In the genomic region with DNA sequence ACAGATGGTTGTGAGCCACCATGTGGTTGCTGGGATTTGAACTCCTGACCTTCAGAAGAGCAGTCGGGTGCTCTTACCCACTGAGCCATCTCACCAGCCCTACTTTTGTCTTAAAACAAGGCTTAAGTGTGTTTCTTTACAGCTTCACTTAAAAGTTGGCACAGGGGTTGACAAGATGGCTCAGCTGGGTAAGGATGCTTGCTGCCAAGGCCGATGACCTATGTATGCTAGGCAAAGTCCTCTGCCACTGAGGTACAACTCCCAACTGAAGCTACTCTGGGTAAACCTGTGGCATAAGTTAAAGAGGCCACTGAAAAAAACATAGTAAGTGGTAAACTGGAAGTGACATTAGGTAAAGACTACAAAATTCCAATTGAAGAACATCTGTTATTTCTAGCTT, we compare ENCODE assay signal across 30 mouse cellular contexts. TPM values are rescaled to one million over a fixed set of nuclear protein-coding genes. Genes with fewer than 3 reads are reported as not detected.
DNase-seq lines count a peak whose midpoint lies in the region; ATAC-seq and TF ChIP-seq lines count a peak whose summit lies in the region.
"Had no signal": no experiment of that assay in that cellular context is flagged by ENCODE, and none has a peak within 500 bp of the region (broad histone marks: within the 10 kb centered on the region; RNA-seq: fewer than 3 reads in every experiment).

No protein-coding gene starts in this region.

- DNase-seq in kidney, adult 11 months, result peak; percentile 54
- no peak for DNase-seq in kidney, postnatal 4 days
- DNase-seq in kidney, adult 9 months, result peak; percentile 58
- DNase-seq in kidney, postnatal 10 days, result no peak
- peak; percentile 89 for DNase-seq in liver, adult 2 months (ENCODE audit: extremely low read depth, low read depth, low spot score)
- no peak for DNase-seq in liver
- no peak for DNase-seq in liver, postnatal 0 days
- DNase-seq: adrenal gland, postnatal 10 days; cerebellum, adult 11 months; cerebellum, adult 2 months; cerebellum, adult 9-11 months; cerebellum, postnatal 25 days; forebrain, postnatal 0 days; gastrocnemius, postnatal 10 days; gastrocnemius, postnatal 36 days; heart, adult 2 months; heart, postnatal 14 days; heart, postnatal 4 days had no signal

- H3K4me2 ChIP-seq in liver, postnatal 0 days (ENCODE audit: low read depth, low read length), result no peak overlapping the region
- H3K4me2 ChIP-seq: embryonic facial prominence, embryonic 12.5 days; embryonic facial prominence, embryonic 15.5 days; heart, embryonic 13.5 days; hindbrain, embryonic 14.5 days had no signal

- WGBS in liver, adult 2 months, result 41% methylated on average over 2 of the region's 2 CpGs
- 73% methylated on average over 2 of the region's 2 CpGs for WGBS in liver, postnatal 0 days (ENCODE audit: insufficient replicate concordance)

- no peak overlapping the region for H3K4me3 ChIP-seq in liver, adult 2 months (ENCODE audit: insufficient read depth, low read depth, low read length)
- H3K4me3 ChIP-seq in liver, postnatal 0 days (ENCODE audit: low read depth, low read length), result no peak overlapping the region
- H3K4me3 ChIP-seq: embryonic facial prominence, embryonic 12.5 days; embryonic facial prominence, embryonic 15.5 days; heart, adult 2 months; heart, embryonic 10.5 days; heart, embryonic 13.5 days had no signal

- H3K4me1 ChIP-seq in liver, adult 2 months (ENCODE audit: control insufficient read depth, insufficient read depth, low read length), result peaks cover 33% of the 10 kb centered on the region
- H3K4me1 ChIP-seq in liver, postnatal 0 days (ENCODE audit: insufficient read depth), result peaks cover 13% of the 10 kb centered on the region; the same call in 1 of the 2 replicates
- H3K4me1 ChIP-seq: embryonic facial prominence, embryonic 12.5 days; heart, embryonic 10.5 days had no signal

- no peak for TF ChIP-seq POLR2A in liver, adult 2 months (IDR thresholded peaks at IDR 0.05; ENCODE audit: extremely low read depth, insufficient read depth, low read length)

- peaks cover 42% of the 10 kb centered on the region; the same call in 1 of the 2 replicates for H3K79me2 ChIP-seq in liver, adult 2 months (ENCODE audit: control insufficient read depth, insufficient read depth, low read length)

- no peaks in the 10 kb centered on the region for H3K27me3 ChIP-seq in liver, adult 2 months (ENCODE audit: control insufficient read depth, insufficient read depth, low read length)
- no peaks in the 10 kb centered on the region for H3K27me3 ChIP-seq in liver, postnatal 0 days (ENCODE audit: insufficient read depth, low read length)
- H3K27me3 ChIP-seq: CH12.LX; embryonic facial prominence, embryonic 12.5 days; embryonic facial prominence, embryonic 15.5 days; heart, embryonic 13.5 days; Patski had no signal

- H3K27ac ChIP-seq in liver, adult 2 months (replicated peaks; ENCODE audit: insufficient read depth, low read depth, low read length), result peak overlapping the region; percentile 60
- H3K27ac ChIP-seq in liver, postnatal 0 days (ENCODE audit: low read depth), result peak overlapping the region; percentile 26; the same call in 1 of the 2 replicates
- H3K27ac ChIP-seq: embryonic facial prominence, embryonic 12.5 days; embryonic facial prominence, embryonic 15.5 days; heart, adult 2 months; heart, embryonic 10.5 days; heart, embryonic 13.5 days; hindbrain, embryonic 14.5 days had no signal

- no peaks in the 10 kb centered on the region; the same call in 1 of the 2 replicates for H3K36me3 ChIP-seq in liver, adult 2 months (ENCODE audit: control insufficient read depth, insufficient read depth, low read length)
- peaks cover 28% of the 10 kb centered on the region for H3K36me3 ChIP-seq in liver, postnatal 0 days (replicated peaks; ENCODE audit: insufficient read depth, low read length)

- TF ChIP-seq CTCF in liver, adult 2 months (IDR thresholded peaks at IDR 0.05; ENCODE audit: low read depth, low read length), result no peak
- TF ChIP-seq CTCF in liver, postnatal 0 days (IDR thresholded peaks at IDR 0.05; ENCODE audit: low read depth), result no peak

- no peaks in the 10 kb centered on the region for H3K9me3 ChIP-seq in liver, postnatal 0 days (ENCODE audit: low read length)
- H3K9me3 ChIP-seq: embryonic facial prominence, embryonic 12.5 days; embryonic facial prominence, embryonic 15.5 days; G1E; heart, embryonic 10.5 days; heart, embryonic 13.5 days had no signal

- no peak for TF ChIP-seq EP300 in liver, postnatal 0 days (IDR thresholded peaks at IDR 0.05; ENCODE audit: low read depth)

- no peak for ATAC-seq in liver, postnatal 0 days
- ATAC-seq: forebrain, embryonic 14.5 days; forebrain, postnatal 0 days; Patski had no signal

- H3K9ac ChIP-seq in liver, adult 2 months (ENCODE audit: low read depth, low read length), result no peak overlapping the region
- no peak overlapping the region for H3K9ac ChIP-seq in liver, postnatal 0 days (replicated peaks)
- H3K9ac ChIP-seq: embryonic facial prominence, embryonic 12.5 days; embryonic facial prominence, embryonic 15.5 days; forebrain, postnatal 0 days; heart, embryonic 13.5 days; hindbrain, embryonic 14.5 days had no signal

RNA-seq across cellular contexts. Expression of gene Ube2r2, which starts 7.1 kb away (rescaled TPM):
- total RNA-seq in liver, adult 2 months (2014; rRNA removed), result 30.4 and 31.1 TPM in 2 replicates
- polyA plus RNA-seq in liver, adult 2 months (2012; rRNA removed), result 40.4 and 50.7 TPM in 2 replicates
- 39.4 and 43.9 TPM in 2 replicates for polyA plus RNA-seq in liver, postnatal 0 days (2015; fragmentation: Nextera tagmentation; extraction: Ambion mirVana)

RNA-seq across cellular contexts. Expression of gene Nol6, which starts 18.3 kb away (rescaled TPM):
- total RNA-seq in liver, adult 2 months (2014; rRNA removed), result 6.6 and 7.2 TPM in 2 replicates
- 16.8 and 18.7 TPM in 2 replicates for polyA plus RNA-seq in liver, adult 2 months (2012; rRNA removed)
- polyA plus RNA-seq in liver, postnatal 0 days (2015; fragmentation: Nextera tagmentation; extraction: Ambion mirVana), result 4.3 and 4.7 TPM in 2 replicates

RNA-seq across cellular contexts. Expression of gene Aqp3, which starts 44.6 kb away (rescaled TPM):
- not detected in 2 replicates for total RNA-seq in liver, adult 2 months (2014; rRNA removed)
- polyA plus RNA-seq in liver, adult 2 months (2012; rRNA removed), result not detected in 2 replicates
- 7.3 and 10.7 TPM in 2 replicates for polyA plus RNA-seq in liver, postnatal 0 days (2015; fragmentation: Nextera tagmentation; extraction: Ambion mirVana)
- total RNA-seq: adrenal gland, adult 18-20 months; CH12.LX; common myeloid progenitor, adult 5-6 weeks; forebrain, postnatal 0 days; gastrocnemius, postnatal 10 days; gastrocnemius, postnatal 36 days; granulocyte monocyte progenitor cell, adult 5-6 weeks; heart, adult 2 months had no signal
- polyA plus RNA-seq: forebrain, embryonic 14.5 days had no signal

Comparison
In these comparisons a context has a peak if more than half of its experiments do, and no peak if none do; other contexts are left out.
1. DNase-seq: peak in kidney, adult 11 months (single experiment), kidney, adult 9 months (single experiment) and liver, adult 2 months (single experiment); none in kidney, postnatal 4 days (0 of 2), kidney, postnatal 10 days (single experiment), liver (single experiment) and liver, postnatal 0 days (single experiment).